19 mouse cellular contexts compared by ENCODE assay signal in the genomic region with DNA sequence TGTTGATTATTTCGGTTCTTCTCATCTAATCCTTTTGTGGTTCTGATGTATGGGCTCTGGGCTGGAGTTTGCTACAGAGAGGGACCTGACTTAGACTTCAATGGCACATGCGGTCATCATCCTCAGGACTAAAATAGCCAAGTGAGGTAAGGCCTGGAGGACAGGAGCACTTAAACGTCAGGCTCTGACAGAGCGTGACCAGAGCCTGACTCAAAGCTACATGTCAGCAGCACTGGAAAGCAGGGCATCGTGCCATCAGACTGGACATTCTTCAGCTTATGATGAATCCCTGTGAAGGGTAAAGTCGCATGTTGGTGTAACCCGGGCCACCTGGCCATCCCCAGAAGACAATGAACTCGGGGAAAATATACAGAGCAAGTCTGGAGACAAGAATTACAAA.
A peak's percentile ranks its signal among the peaks of the same experiment; 100 is the strongest.
DNase-seq lines count a peak whose midpoint lies in the region; ATAC-seq and TF ChIP-seq lines count a peak whose summit lies in the region.
"Had no signal": no experiment of that assay in that cellular context is flagged by ENCODE, and none has a peak within 500 bp of the region (broad histone marks: within the 10 kb centered on the region; RNA-seq: fewer than 3 reads in every experiment).

No protein-coding gene starts in this region.

- H3K4me1 ChIP-seq in liver, adult 2 months (ENCODE audit: control insufficient read depth, insufficient read depth, low read length), result peaks cover 3% of the 10 kb centered on the region
- H3K4me1 ChIP-seq in heart, embryonic 16.5 days (ENCODE audit: control insufficient read depth, insufficient read depth, low read length), result peaks cover 8% of the 10 kb centered on the region; the same call in 1 of the 2 replicates
- H3K4me1 ChIP-seq: forebrain, embryonic 13.5 days; limb, embryonic 13.5 days; midbrain, embryonic 12.5 days had no signal

- H3K9me3 ChIP-seq in heart, embryonic 16.5 days (replicated peaks; ENCODE audit: control insufficient read depth, low read length), result no peaks in the 10 kb centered on the region
- H3K9me3 ChIP-seq: forebrain, embryonic 13.5 days; limb, embryonic 13.5 days; midbrain, embryonic 12.5 days had no signal

- no peak for TF ChIP-seq POLR2A in liver, adult 2 months (IDR thresholded peaks at IDR 0.05; ENCODE audit: extremely low read depth, insufficient read depth, low read length)

- H3K4me3 ChIP-seq in liver, adult 2 months (ENCODE audit: insufficient read depth, low read depth, low read length), result no peak overlapping the region
- H3K4me3 ChIP-seq in heart, embryonic 16.5 days (ENCODE audit: low read length), result no peak overlapping the region
- H3K4me3 ChIP-seq: forebrain, embryonic 13.5 days; limb, embryonic 13.5 days; midbrain, embryonic 12.5 days had no signal

- no peaks in the 10 kb centered on the region for H3K36me3 ChIP-seq in liver, adult 2 months (ENCODE audit: control insufficient read depth, insufficient read depth, low read length)
- H3K36me3 ChIP-seq in heart, embryonic 16.5 days (ENCODE audit: control insufficient read depth, insufficient read depth), result no peaks in the 10 kb centered on the region
- H3K36me3 ChIP-seq: limb, embryonic 13.5 days; midbrain, embryonic 12.5 days had no signal

- H3K4me2 ChIP-seq in heart, embryonic 16.5 days (ENCODE audit: low read depth, low read length), result peak overlapping the region; percentile 8; the same call in 1 of the 2 replicates
- H3K4me2 ChIP-seq: forebrain, embryonic 13.5 days; limb, embryonic 13.5 days; midbrain, embryonic 12.5 days had no signal

- H3K79me2 ChIP-seq in liver, adult 2 months (ENCODE audit: control insufficient read depth, insufficient read depth, low read length), result no peaks in the 10 kb centered on the region

- ATAC-seq in heart, embryonic 16.5 days (replicated peaks; ENCODE audit: extremely low read depth, insufficient read depth, low FRiP score), result peak; percentile 94
- ATAC-seq: forebrain, embryonic 13.5 days; hindbrain, embryonic 16.5 days; liver, postnatal 0 days had no signal

- 85% methylated on average over 8 of the region's 8 CpGs for WGBS in liver, adult 2 months
- 47% methylated on average over 8 of the region's 8 CpGs for WGBS in heart, embryonic 16.5 days

- DNase-seq in liver, adult 2 months (ENCODE audit: extremely low read depth, low read depth, low spot score), result peak; percentile 26
- no peak for DNase-seq in liver
- peak; percentile 62 for DNase-seq in kidney, adult 9 months
- DNase-seq in kidney, postnatal 4 days, result peak; percentile 25 to 51
- no peak for DNase-seq in gastrocnemius, adult 18-20 months (ENCODE audit: low spot score)
- no peak for DNase-seq in adipocyte (ENCODE audit: low spot score)
- DNase-seq in cerebellum, adult 11-12 months, result no peak
- DNase-seq: cerebellum, postnatal 10 days; embryo, embryonic 11 days; liver, postnatal 0 days; lung, postnatal 36 days; right cerebral cortex, adult 18-20 months; thymus, postnatal 14 days had no signal

- H3K27me3 ChIP-seq in liver, adult 2 months (ENCODE audit: control insufficient read depth, insufficient read depth, low read length), result no peaks in the 10 kb centered on the region
- H3K27me3 ChIP-seq in heart, embryonic 16.5 days (ENCODE audit: control insufficient read depth, insufficient read depth, low read length), result no peaks in the 10 kb centered on the region
- H3K27me3 ChIP-seq: forebrain, embryonic 13.5 days; limb, embryonic 13.5 days; midbrain, embryonic 12.5 days had no signal

- no peak overlapping the region for H3K27ac ChIP-seq in liver, adult 2 months (replicated peaks; ENCODE audit: insufficient read depth, low read depth, low read length)
- peak overlapping the region; percentile 65 for H3K27ac ChIP-seq in heart, embryonic 16.5 days (ENCODE audit: low read length)
- H3K27ac ChIP-seq: forebrain, embryonic 13.5 days; limb, embryonic 13.5 days; midbrain, embryonic 12.5 days; stomach, postnatal 0 days had no signal

- TF ChIP-seq CTCF in liver, adult 2 months (IDR thresholded peaks at IDR 0.05; ENCODE audit: low read depth, low read length), result no peak

- H3K9ac ChIP-seq in liver, adult 2 months (ENCODE audit: low read depth, low read length), result no peak overlapping the region
- no peak overlapping the region for H3K9ac ChIP-seq in heart, embryonic 16.5 days (ENCODE audit: low read length)
- H3K9ac ChIP-seq: forebrain, embryonic 13.5 days; limb, embryonic 13.5 days; liver, postnatal 0 days; midbrain, embryonic 12.5 days had no signal

Comparison
In these comparisons a context has a peak if more than half of its experiments do, and no peak if none do; other contexts are left out.
1. DNase-seq: peak in liver, adult 2 months (single experiment), kidney, adult 9 months (single experiment) and kidney, postnatal 4 days (2 of 2); none in liver (single experiment), gastrocnemius, adult 18-20 months (single experiment), adipocyte (single experiment) and cerebellum, adult 11-12 months (single experiment).